Mouse (Mus musculus) liver (tissue): ENCODE measurements around the gene Sh3kbp1.
A peak's percentile ranks its signal among the peaks of the same experiment; 100 is the strongest.

ENCODE experiments used
- DNase-seq: peaks from one replicate; pipeline ENCODE4 v3.0.0-alpha.2; 2020; ENCODE audit warnings: mixed read lengths

The Sh3kbp1 gene

GRCm38 (mm10) chrX:159943586-159943985 lies 316.5 kb downstream of the Sh3kbp1 start:
- no peak for DNase-seq

GRCm38 (mm10) chrX:159953546-159954429 lies 326.7 kb downstream of the Sh3kbp1 start:
- DNase-seq: no peak

- DNase-seq: no peak
These were observed 327.3 kb downstream of the Sh3kbp1 start for GRCm38 (mm10) chrX:159954430-159954779.

- DNase-seq: no peak
These were observed 328.4 kb downstream of the Sh3kbp1 start for GRCm38 (mm10) chrX:159955433-159955832.

GRCm38 (mm10) chrX:159961385-159961784 lies 334.3 kb downstream of the Sh3kbp1 start:
- no peak for DNase-seq

- DNase-seq: peak; percentile 26
These were observed 336.2 kb downstream of the Sh3kbp1 start for GRCm38 (mm10) chrX:159963273-159963672.

- DNase-seq: no peak
These were observed 336.9 kb downstream of the Sh3kbp1 start for GRCm38 (mm10) chrX:159963925-159964324.

GRCm38 (mm10) chrX:159969025-159969424 lies 342.0 kb downstream of the Sh3kbp1 start:
- DNase-seq: no peak

GRCm38 (mm10) chrX:159971091-159971779 lies 344.2 kb downstream of the Sh3kbp1 start:
- no peak for DNase-seq

GRCm38 (mm10) chrX:159973730-159974129 lies 346.7 kb downstream of the Sh3kbp1 start:
- no peak for DNase-seq

GRCm38 (mm10) chrX:159976243-159976642 lies 349.2 kb downstream of the Sh3kbp1 start:
- DNase-seq: no peak

- peak; percentile 62 for DNase-seq
These were observed 361.2 kb downstream of the Sh3kbp1 start, which contains the start of gene Map3k15 for GRCm38 (mm10) chrX:159988002-159988960. TSS of gene Map3k15 (plus strand) at chrX:159988433.

GRCm38 (mm10) chrX:159995808-159996207 lies 368.7 kb downstream of the Sh3kbp1 start:
- no peak for DNase-seq
